Mouse (Mus musculus) lung, embryonic 15.5 days (tissue): Measurements from ENCODE around the gene Defb33. TPM values are rescaled to one million over a fixed set of nuclear protein-coding genes. Genes with fewer than 3 reads are reported as not detected.

ENCODE experiments used
- ATAC-seq: fragments of 200-750 bp; cut with Nextera tagmentation; 2 replicates; pipeline ENCODE4 v1.8.0; 2017; ENCODE audit warnings: moderate number of reproducible peaks, borderline replicate concordance; ENCODE audit not compliant: low FRiP score, low TSS enrichment; ENCODE audit errors: extremely low read depth
- H3K27ac ChIP-seq: fragments of 300-500 bp; sonication (generic); 2 replicates; pipeline ENCODE4 v1.5.1; 2015; ENCODE audit warnings: moderate library complexity, mild to moderate bottlenecking, inconsistent platforms
- H3K27me3 ChIP-seq: fragments of 300-500 bp; sonication (generic); 2 replicates; pipeline ENCODE4 v1.6.1; 2015; ENCODE audit warnings: inconsistent platforms
- H3K36me3 ChIP-seq: fragments of 300-500 bp; sonication (generic); 2 replicates; pipeline ENCODE4 v1.6.1; 2015; ENCODE audit warnings: inconsistent platforms
- H3K4me1 ChIP-seq: fragments of 300-500 bp; sonication (generic); 2 replicates; pipeline ENCODE4 v1.6.1; 2015; ENCODE audit warnings: inconsistent platforms
- H3K4me2 ChIP-seq: fragments of 300-500 bp; sonication (generic); 2 replicates; pipeline ENCODE4 v1.6.1; 2015; ENCODE audit warnings: inconsistent platforms, mild to moderate bottlenecking, moderate library complexity
- H3K4me3 ChIP-seq: fragments of 300-500 bp; sonication (generic); 2 replicates; pipeline ENCODE4 v1.5.1; 2015; ENCODE audit warnings: mild to moderate bottlenecking, inconsistent platforms
- H3K9ac ChIP-seq: fragments of 300-500 bp; sonication (generic); 2 replicates; pipeline ENCODE4 v1.6.1; 2015; ENCODE audit warnings: inconsistent platforms
- H3K9me3 ChIP-seq: fragments of 300-500 bp; sonication (generic); 2 replicates; pipeline ENCODE4 v1.6.1; 2016; ENCODE audit warnings: inconsistent platforms
- WGBS: fragments of 180-500 bp; shearing (Covaris S2); methylation state at CpG from one replicate; pipeline ENCODE4 v1.1.7; 2015; 5-methylcytosine and 5-hydroxymethylcytosine counted together
- polyA plus RNA-seq: library from polyadenylated mRNA; unstranded; fragments of >200 nt; fragmentation: Nextera tagmentation; extraction: Ambion mirVana; gene quantifications from 2 replicates; pipeline ENCODE4 v1.2.1, GENCODE M21; 2015

Gene Defb33
- polyA plus RNA-seq, result not detected in 2 replicates

DNA sequence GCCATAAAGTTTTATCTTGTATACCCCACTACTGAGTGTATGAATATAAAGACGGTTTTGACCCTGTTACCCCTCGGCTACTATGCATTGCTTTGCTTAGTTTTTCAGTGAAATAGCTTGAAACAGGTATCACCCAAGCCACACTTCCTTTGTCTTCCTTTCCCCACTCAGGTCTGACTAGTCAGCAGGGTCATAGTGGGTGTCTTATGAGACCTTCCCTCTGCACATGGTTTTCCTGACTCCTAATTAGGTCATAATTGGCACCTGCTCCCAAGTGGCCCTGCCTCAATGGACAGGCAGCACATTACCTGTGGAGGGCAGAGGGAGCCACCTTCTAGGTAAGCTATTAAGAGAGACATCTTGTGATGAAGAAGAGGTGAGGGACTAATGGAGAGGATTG is at the start of gene Defb33:
Gene Defb33, plus strand, starts transcription at position 301 of the 400 bp plus-strand sequence.
- no peaks in the 10 kb centered on the region for H3K36me3 ChIP-seq
- no peak within 1 kb of the TSS for H3K9ac ChIP-seq
- H3K9me3 ChIP-seq, result no peaks in the 10 kb centered on the region
- H3K4me1 ChIP-seq, result no peaks in the 10 kb centered on the region
- no peak within 1 kb of the TSS for H3K4me2 ChIP-seq
- no peak within 1 kb of the TSS for H3K4me3 ChIP-seq
- WGBS, result 74% methylated on average over 2 of the region's 2 CpGs
- H3K27me3 ChIP-seq, result no peaks in the 10 kb centered on the region
- no peak within 1 kb of the TSS for H3K27ac ChIP-seq
- no peak for ATAC-seq

DNA sequence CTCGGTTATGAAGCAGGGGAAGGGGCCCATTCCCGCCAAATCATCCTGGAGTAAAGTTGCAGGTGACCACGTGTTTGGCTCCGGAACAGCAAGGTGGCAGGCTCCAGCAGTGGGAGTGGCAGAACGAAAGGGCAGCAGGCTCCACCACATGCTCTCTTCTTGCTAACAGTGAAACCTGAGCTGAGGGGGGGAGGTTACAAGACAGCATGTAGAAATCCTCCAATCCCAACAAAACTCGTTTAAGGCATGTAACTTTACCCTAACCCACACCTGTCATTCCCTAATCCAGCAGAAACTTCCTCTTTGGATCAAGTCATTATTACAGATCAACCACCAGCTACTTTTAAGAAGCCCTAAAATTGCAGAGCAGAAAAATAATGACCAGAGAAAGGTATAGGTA is 17.9 kb upstream of the Defb33 start:
- H3K9ac ChIP-seq, result no peak overlapping the region
- H3K9me3 ChIP-seq, result peaks cover 2% of the 10 kb centered on the region; the same call in 1 of the 2 replicates
- no peaks in the 10 kb centered on the region for H3K27me3 ChIP-seq
- no peak for ATAC-seq
- H3K27ac ChIP-seq, result no peak overlapping the region
- WGBS, result 33% methylated on average over 6 of the region's 6 CpGs
- H3K4me1 ChIP-seq, result no peaks in the 10 kb centered on the region
- no peak overlapping the region for H3K4me3 ChIP-seq
- no peak overlapping the region for H3K4me2 ChIP-seq
- no peaks in the 10 kb centered on the region for H3K36me3 ChIP-seq

- Histone ChIP-seq H3K36me3 (no peaks in the 10 kb centered on the region), H3K4me2 (no peak within 1 kb of the TSS), H3K4me3 (no peak within 1 kb of the TSS), H3K9me3 (no peaks in the 10 kb centered on the region; the same call in 1 of the 2 replicates), H3K9ac (no peak within 1 kb of the TSS), H3K4me1 (no peaks in the 10 kb centered on the region), H3K27ac (no peak within 1 kb of the TSS), H3K27me3 (no peaks in the 10 kb centered on the region)
- 41% methylated on average over 2 of the region's 2 CpGs for WGBS
- ATAC-seq, result no peak
Observed at GRCm38 (mm10) chr8:20902527-20902926, 10.1 kb downstream of the Defb33 start, which contains the start of gene Gm15056. Gene Gm15056 (minus strand): TSS chr8:20902627.

- 92% methylated on average over 2 of the region's 2 CpGs for WGBS
Observed at GRCm38 (mm10) chr8:20907119-20907518, 14.7 kb downstream of the Defb33 start.

GRCm38 (mm10) chr8:20908256-20908655 is 15.8 kb downstream of the Defb33 start:
- H3K4me1 ChIP-seq, result no peaks in the 10 kb centered on the region
- H3K4me2 ChIP-seq, result no peak overlapping the region
- H3K4me3 ChIP-seq, result no peak overlapping the region
- H3K9ac ChIP-seq, result no peak overlapping the region
- no peaks in the 10 kb centered on the region for H3K9me3 ChIP-seq
- no peak for ATAC-seq
- H3K27ac ChIP-seq, result no peak overlapping the region
- no peaks in the 10 kb centered on the region for H3K27me3 ChIP-seq
- H3K36me3 ChIP-seq, result no peaks in the 10 kb centered on the region
- WGBS, result 45% methylated on average over 2 of the region's 2 CpGs

More at GRCm38 (mm10) chr8:20907119-20907518, 14.7 kb downstream of the Defb33 start:
- ATAC-seq, result no peak
- Histone ChIP-seq H3K36me3 (no peaks in the 10 kb centered on the region), H3K4me2 (no peak overlapping the region), H3K9ac (no peak overlapping the region), H3K9me3 (no peaks in the 10 kb centered on the region), H3K27me3 (no peaks in the 10 kb centered on the region), H3K27ac (no peak overlapping the region), H3K4me1 (no peaks in the 10 kb centered on the region), H3K4me3 (no peak overlapping the region)

DNA sequence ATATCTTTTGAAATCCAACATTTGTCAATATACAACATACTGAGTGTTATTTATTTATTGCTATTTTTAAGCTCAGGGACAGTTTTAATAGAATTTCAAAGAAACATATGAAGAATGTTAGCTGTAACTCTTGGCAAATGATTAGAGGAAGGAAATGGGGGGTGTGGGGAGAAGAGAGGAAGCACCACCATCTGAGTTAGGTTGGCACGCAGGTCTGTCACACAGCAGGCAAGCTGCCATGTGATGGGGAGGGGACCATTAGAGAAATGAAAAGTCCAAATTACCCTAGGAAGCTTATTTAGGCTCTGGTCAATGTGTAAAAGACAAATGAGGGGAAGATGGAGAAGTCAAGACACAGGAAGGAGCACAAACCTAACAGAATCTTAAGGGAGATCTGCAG is 19.8 kb downstream of the Defb33 start:
- H3K27me3 ChIP-seq, result no peaks in the 10 kb centered on the region
- WGBS, result 80% methylated on average over 1 of the region's 1 CpGs
- H3K4me3 ChIP-seq, result no peak overlapping the region
- no peak overlapping the region for H3K27ac ChIP-seq
- no peak overlapping the region for H3K9ac ChIP-seq
- ATAC-seq, result no peak
- H3K4me1 ChIP-seq, result no peaks in the 10 kb centered on the region
- H3K9me3 ChIP-seq, result no peaks in the 10 kb centered on the region
- H3K4me2 ChIP-seq, result no peak overlapping the region
- no peaks in the 10 kb centered on the region for H3K36me3 ChIP-seq

- no peaks in the 10 kb centered on the region for H3K9me3 ChIP-seq
- H3K9ac ChIP-seq, result no peak within 1 kb of the TSS
- WGBS, result 71% methylated on average over 3 of the region's 3 CpGs
- H3K4me1 ChIP-seq, result no peaks in the 10 kb centered on the region
- H3K4me3 ChIP-seq, result no peak within 1 kb of the TSS
- no peak within 1 kb of the TSS for H3K4me2 ChIP-seq
- H3K27me3 ChIP-seq, result no peaks in the 10 kb centered on the region
- no peaks in the 10 kb centered on the region for H3K36me3 ChIP-seq
- no peak within 1 kb of the TSS for H3K27ac ChIP-seq
- no peak for ATAC-seq
Observed at GRCm38 (mm10) chr8:20921971-20922370, 29.5 kb downstream of the Defb33 start, which contains the start of gene Gm6040. Gene Gm6040 (minus strand): TSS chr8:20922071.

GRCm38 (mm10) chr8:20944610-20945009 is 52.1 kb downstream of the Defb33 start, which contains the start of gene AY761185:
Gene AY761185 (minus strand): TSS chr8:20944710.
- Histone ChIP-seq H3K36me3 (no peaks in the 10 kb centered on the region), H3K4me1 (no peaks in the 10 kb centered on the region), H3K27me3 (no peaks in the 10 kb centered on the region), H3K9ac (no peak within 1 kb of the TSS), H3K4me2 (no peak within 1 kb of the TSS), H3K27ac (no peak within 1 kb of the TSS), H3K9me3 (no peaks in the 10 kb centered on the region), H3K4me3 (no peak within 1 kb of the TSS)
- 69% methylated on average over 3 of the region's 3 CpGs for WGBS
- no peak for ATAC-seq

Other genes starting within 250 kb of the Defb33 start
- gene Gm15056, start 10.0 kb downstream of the Defb33 start, polyA plus RNA-seq, result not detected in 2 replicates
- not detected in 2 replicates for gene Gm6040, start 29.4 kb downstream of the Defb33 start, polyA plus RNA-seq
- gene AY761185, start 52.0 kb downstream of the Defb33 start, polyA plus RNA-seq, result not detected in 2 replicates
- not detected in 2 replicates for gene Defa21, start 132.9 kb downstream of the Defb33 start, polyA plus RNA-seq
- gene Defa23, start 162.4 kb downstream of the Defb33 start, polyA plus RNA-seq, result not detected in 2 replicates
- not detected in 2 replicates for gene Defa35, start 172.4 kb downstream of the Defb33 start, polyA plus RNA-seq
- not detected in 2 replicates for gene Defa25, start 191.8 kb downstream of the Defb33 start, polyA plus RNA-seq
- not detected in 2 replicates for gene Gm14851, start 203.4 kb downstream of the Defb33 start, polyA plus RNA-seq
- gene Defa30, start 242.0 kb downstream of the Defb33 start, polyA plus RNA-seq, result not detected in 2 replicates